Mouse (Mus musculus) cerebellum, postnatal 25 days (tissue): ENCODE measurements around the gene Ccdc77.
"Not testable (repeated sequence)": the region's sequence is repeated elsewhere in the genome, so short reads cannot be mapped to it uniquely, and the experiment has no call there.

Experiments
- DNase-seq, 2 experiments: peaks; one replicate each; pipeline ENCODE4 v3.0.0; 2021; ENCODE audit warnings: mixed read lengths in 2 of 2

The Ccdc77 gene

GRCm38 (mm10) chr6:120309338-120309737, 54.8 kb downstream of the Ccdc77 start:
- no peak for DNase-seq

- DNase-seq: no peak
These were observed 57.1 kb downstream of the Ccdc77 start for GRCm38 (mm10) chr6:120306859-120307594.

GRCm38 (mm10) chr6:120302755-120303316, 61.3 kb downstream of the Ccdc77 start:
- peak in 1 of 2 experiments; percentile 27 for DNase-seq

- peak; percentile 24 to 58 for DNase-seq
These were observed 63.0 kb downstream of the Ccdc77 start for GRCm38 (mm10) chr6:120301137-120301536.

GRCm38 (mm10) chr6:120296589-120296988, 67.6 kb downstream of the Ccdc77 start:
- not testable (repeated sequence) for DNase-seq

GRCm38 (mm10) chr6:120294785-120295133, 69.4 kb downstream of the Ccdc77 start:
- peak in 1 of 2 experiments; percentile 68 for DNase-seq

GRCm38 (mm10) chr6:120294056-120294784, 70.0 kb downstream of the Ccdc77 start, which contains the start of the genes D330020A13Rik and B4galnt3:
Gene D330020A13Rik, plus strand, starts transcription at chr6:120294364.
Gene B4galnt3, minus strand, starts transcription at chr6:120294559.
- DNase-seq: peak; percentile 48 to 49

- peak in 1 of 2 experiments; percentile 29 for DNase-seq
These were observed 72.7 kb downstream of the Ccdc77 start for GRCm38 (mm10) chr6:120291396-120292009.

- DNase-seq: no peak
These were observed 74.7 kb downstream of the Ccdc77 start for GRCm38 (mm10) chr6:120289430-120289829.

- no peak for DNase-seq
These were observed 75.6 kb downstream of the Ccdc77 start for GRCm38 (mm10) chr6:120288541-120288940.

GRCm38 (mm10) chr6:120287279-120287678, 76.9 kb downstream of the Ccdc77 start:
- no peak for DNase-seq

GRCm38 (mm10) chr6:120276874-120277449, 87.2 kb downstream of the Ccdc77 start:
- no peak for DNase-seq

GRCm38 (mm10) chr6:120275301-120275700, 88.9 kb downstream of the Ccdc77 start:
- no peak for DNase-seq

GRCm38 (mm10) chr6:120274887-120275286, 89.3 kb downstream of the Ccdc77 start:
- DNase-seq: no peak
